Mouse (Mus musculus): Measurements from ENCODE around the gene Pex3. TPM values are rescaled to one million over a fixed set of nuclear protein-coding genes. Genes with fewer than 3 reads are reported as not detected.

Gene Pex3
- polyA plus RNA-seq, 1 experiment from 2014 or later = 24.7 TPM

- Histone ChIP-seq H3K4me1 (replicated peaks) (peaks cover 28% of the 10 kb centered on the region), H3K27me3 (peaks cover 34% of the 10 kb centered on the region), H3K4me3 (no peak overlapping the region), H3K4me2 (no peak overlapping the region), H3K9me3 (no peaks in the 10 kb centered on the region), H3K9ac (no peak overlapping the region), H3K27ac (no peak overlapping the region), H3K36me3 (no peaks in the 10 kb centered on the region)
- 34% methylated on average over 7 of the region's 7 CpGs for WGBS
- peak; percentile 74 for ATAC-seq (ENCODE audit: low FRiP score)
Measured at GRCm38 (mm10) chr10:13569818-13570217, 16.9 kb upstream of the Pex3 start.

GRCm38 (mm10) chr10:13566393-13566792 lies 13.5 kb upstream of the Pex3 start:
- Histone ChIP-seq H3K4me1 (replicated peaks) (peaks cover 24% of the 10 kb centered on the region), H3K4me2 (no peak overlapping the region), H3K4me3 (no peak overlapping the region), H3K9me3 (no peaks in the 10 kb centered on the region), H3K9ac (no peak overlapping the region), H3K27ac (no peak overlapping the region), H3K27me3 (peaks cover 26% of the 10 kb centered on the region), H3K36me3 (peaks cover 9% of the 10 kb centered on the region; the same call in 1 of the 2 replicates)
- 60% methylated on average over 13 of the region's 13 CpGs for WGBS
- ATAC-seq (ENCODE audit: low FRiP score) = no peak

GRCm38 (mm10) chr10:13565080-13565448 lies 12.1 kb upstream of the Pex3 start:
- peak overlapping the region; percentile 31 for H3K4me3 ChIP-seq
- no peaks in the 10 kb centered on the region for H3K9me3 ChIP-seq
- peaks cover 24% of the 10 kb centered on the region for H3K27me3 ChIP-seq
- peak; percentile 26 for ATAC-seq (ENCODE audit: low FRiP score)
- H3K4me1 ChIP-seq (replicated peaks) = peaks cover 10% of the 10 kb centered on the region
- 0 out of 2 replicates have a peak overlapping the region, but pooled peaks have one; percentile 49 for H3K9ac ChIP-seq
- H3K36me3 ChIP-seq = peaks cover 12% of the 10 kb centered on the region; the same call in 1 of the 2 replicates
- WGBS = 58% methylated on average over 8 of the region's 8 CpGs
- H3K27ac ChIP-seq = no peak overlapping the region
- peak overlapping the region; percentile 54 for H3K4me2 ChIP-seq

GRCm38 (mm10) chr10:13564364-13565079 lies 11.6 kb upstream of the Pex3 start:
- Histone ChIP-seq H3K4me3 (peak overlapping the region; percentile 31), H3K36me3 (peaks cover 12% of the 10 kb centered on the region; the same call in 1 of the 2 replicates), H3K27ac (no peak overlapping the region), H3K27me3 (peaks cover 24% of the 10 kb centered on the region), H3K9ac (0 out of 2 replicates have a peak overlapping the region, but pooled peaks have one; percentile 49), H3K9me3 (no peaks in the 10 kb centered on the region), H3K4me2 (peak overlapping the region; percentile 54), H3K4me1 (replicated peaks) (peaks cover 5% of the 10 kb centered on the region)
- WGBS = 27% methylated on average over 24 of the region's 24 CpGs
- peak; percentile 88 for ATAC-seq (ENCODE audit: low FRiP score)

- no peak overlapping the region for H3K9ac ChIP-seq
- H3K27me3 ChIP-seq = no peaks in the 10 kb centered on the region
- H3K4me2 ChIP-seq = no peak overlapping the region
- ATAC-seq (ENCODE audit: low FRiP score) = no peak
- H3K4me3 ChIP-seq = no peak overlapping the region
- 0 out of 2 replicates have a peak, but pooled peaks cover 4% of the 10 kb centered on the region for H3K4me1 ChIP-seq (replicated peaks)
- 92% methylated on average over 13 of the region's 13 CpGs for WGBS
- no peaks in the 10 kb centered on the region for H3K9me3 ChIP-seq
- peaks cover 12% of the 10 kb centered on the region; the same call in 1 of the 2 replicates for H3K36me3 ChIP-seq
- H3K27ac ChIP-seq = no peak overlapping the region
Measured at GRCm38 (mm10) chr10:13560014-13560674, 7.2 kb upstream of the Pex3 start.

- Histone ChIP-seq H3K4me1 (replicated peaks) (peaks cover 12% of the 10 kb centered on the region), H3K9me3 (no peaks in the 10 kb centered on the region), H3K4me3 (no peak overlapping the region), H3K27me3 (no peaks in the 10 kb centered on the region), H3K27ac (no peak overlapping the region), H3K9ac (no peak overlapping the region), H3K4me2 (no peak overlapping the region), H3K36me3 (no peaks in the 10 kb centered on the region)
- no peak for ATAC-seq (ENCODE audit: low FRiP score)
- 80% methylated on average over 1 of the region's 1 CpGs for WGBS
Measured at GRCm38 (mm10) chr10:13554316-13554715, 1.4 kb upstream of the Pex3 start.

- WGBS = 33% methylated on average over 10 of the region's 10 CpGs
- H3K9ac ChIP-seq = peak overlapping the region; percentile 85
- H3K9me3 ChIP-seq = no peaks in the 10 kb centered on the region
- H3K4me3 ChIP-seq = peak overlapping the region; percentile 65
- H3K4me2 ChIP-seq = peak overlapping the region; percentile 70
- no peaks in the 10 kb centered on the region for H3K27me3 ChIP-seq
- peak; percentile 36; the same call in 1 of the 2 replicates for ATAC-seq (ENCODE audit: low FRiP score)
- 0 out of 2 replicates have a peak overlapping the region, but pooled peaks have one; percentile 83 for H3K27ac ChIP-seq
- no peaks in the 10 kb centered on the region for H3K36me3 ChIP-seq
- H3K4me1 ChIP-seq (replicated peaks) = peaks cover 12% of the 10 kb centered on the region
Measured at GRCm38 (mm10) chr10:13553498-13553985, 600 bp upstream of the Pex3 start.

- H3K9me3 ChIP-seq = no peaks in the 10 kb centered on the region
- no peak overlapping the region for H3K4me2 ChIP-seq
- 98% methylated on average over 5 of the region's 5 CpGs for WGBS
- no peak overlapping the region for H3K9ac ChIP-seq
- no peak overlapping the region for H3K4me3 ChIP-seq
- no peak overlapping the region for H3K27ac ChIP-seq
- no peaks in the 10 kb centered on the region for H3K4me1 ChIP-seq (replicated peaks)
- H3K36me3 ChIP-seq = peaks cover 33% of the 10 kb centered on the region
- no peak for ATAC-seq (ENCODE audit: low FRiP score)
- no peaks in the 10 kb centered on the region for H3K27me3 ChIP-seq
Measured at GRCm38 (mm10) chr10:13541721-13542120, 11.2 kb downstream of the Pex3 start.

GRCm38 (mm10) chr10:13539769-13540333 lies 13.1 kb downstream of the Pex3 start:
- Histone ChIP-seq H3K4me1 (replicated peaks) (no peaks in the 10 kb centered on the region), H3K9me3 (no peaks in the 10 kb centered on the region), H3K27me3 (no peaks in the 10 kb centered on the region), H3K4me2 (no peak overlapping the region), H3K9ac (no peak overlapping the region), H3K36me3 (peaks cover 38% of the 10 kb centered on the region), H3K4me3 (no peak overlapping the region), H3K27ac (no peak overlapping the region)
- 96% methylated on average over 7 of the region's 7 CpGs for WGBS
- ATAC-seq (ENCODE audit: low FRiP score) = no peak

GRCm38 (mm10) chr10:13536706-13537105 lies 16.2 kb downstream of the Pex3 start:
- Histone ChIP-seq H3K4me3 (no peak overlapping the region), H3K4me2 (no peak overlapping the region), H3K4me1 (replicated peaks) (no peaks in the 10 kb centered on the region), H3K9me3 (no peaks in the 10 kb centered on the region), H3K36me3 (peaks cover 41% of the 10 kb centered on the region), H3K27me3 (no peaks in the 10 kb centered on the region), H3K9ac (no peak overlapping the region), H3K27ac (no peak overlapping the region)
- no peak for ATAC-seq (ENCODE audit: low FRiP score)
- WGBS = 97% methylated on average over 7 of the region's 7 CpGs

- Histone ChIP-seq H3K4me1 (replicated peaks) (no peaks in the 10 kb centered on the region), H3K4me3 (no peak overlapping the region), H3K27ac (no peak overlapping the region), H3K36me3 (peaks cover 48% of the 10 kb centered on the region), H3K4me2 (no peak overlapping the region), H3K9me3 (no peaks in the 10 kb centered on the region), H3K9ac (no peak overlapping the region), H3K27me3 (no peaks in the 10 kb centered on the region)
- 91% methylated on average over 3 of the region's 3 CpGs for WGBS
- ATAC-seq (ENCODE audit: low FRiP score) = no peak
Measured at GRCm38 (mm10) chr10:13534751-13535150, 18.2 kb downstream of the Pex3 start.

GRCm38 (mm10) chr10:13528155-13528554 lies 24.8 kb downstream of the Pex3 start:
- no peak for ATAC-seq (ENCODE audit: low FRiP score)
- Histone ChIP-seq H3K4me2 (no peak overlapping the region), H3K4me1 (replicated peaks) (no peaks in the 10 kb centered on the region), H3K36me3 (peaks cover 40% of the 10 kb centered on the region), H3K27ac (no peak overlapping the region), H3K9me3 (no peaks in the 10 kb centered on the region), H3K27me3 (no peaks in the 10 kb centered on the region), H3K4me3 (no peak overlapping the region), H3K9ac (no peak overlapping the region)
- 89% methylated on average over 4 of the region's 4 CpGs for WGBS
